Mouse (Mus musculus): Measurements from ENCODE around the gene Olfr487. TPM values are rescaled to one million over a fixed set of nuclear protein-coding genes. Genes with fewer than 3 reads are reported as not detected.

Olfr487 gene
- polyA plus RNA-seq, 1 experiment from 2014 or later = not detected

Other genes with a start within 250 kb of the Olfr487 start
- gene Olfr476, start 249.8 kb downstream of the Olfr487 start, polyA plus RNA-seq (2016; fragmentation: Nextera tagmentation; extraction: Ambion mirVana) = not detected in 2 replicates
- not detected in 2 replicates for gene Olfr477, start 227.9 kb downstream of the Olfr487 start, polyA plus RNA-seq (2016; fragmentation: Nextera tagmentation; extraction: Ambion mirVana)
- not detected in 2 replicates for gene Olfr478, start 180.6 kb downstream of the Olfr487 start, polyA plus RNA-seq (2016; fragmentation: Nextera tagmentation; extraction: Ambion mirVana)
- not detected in 2 replicates for gene Olfr479, start 163.9 kb downstream of the Olfr487 start, polyA plus RNA-seq (2016; fragmentation: Nextera tagmentation; extraction: Ambion mirVana)
- not detected in 2 replicates for gene Olfr480, start 147.3 kb downstream of the Olfr487 start, polyA plus RNA-seq (2016; fragmentation: Nextera tagmentation; extraction: Ambion mirVana)
- gene Olfr481, start 134.8 kb downstream of the Olfr487 start, polyA plus RNA-seq (2016; fragmentation: Nextera tagmentation; extraction: Ambion mirVana) = not detected in 2 replicates
- not detected in 2 replicates for gene Olfr482, start 117.0 kb downstream of the Olfr487 start, polyA plus RNA-seq (2016; fragmentation: Nextera tagmentation; extraction: Ambion mirVana)
- gene Olfr483, start 113.8 kb downstream of the Olfr487 start, polyA plus RNA-seq (2016; fragmentation: Nextera tagmentation; extraction: Ambion mirVana) = not detected in 2 replicates
- gene Olfr484, start 87.2 kb downstream of the Olfr487 start, polyA plus RNA-seq (2016; fragmentation: Nextera tagmentation; extraction: Ambion mirVana) = not detected in 2 replicates
- not detected in 2 replicates for gene Olfr485, start 54.8 kb downstream of the Olfr487 start, polyA plus RNA-seq (2016; fragmentation: Nextera tagmentation; extraction: Ambion mirVana)
- gene Olfr486, start 41.9 kb downstream of the Olfr487 start, polyA plus RNA-seq (2016; fragmentation: Nextera tagmentation; extraction: Ambion mirVana) = not detected in 2 replicates
- not detected in 2 replicates for gene Olfr488, start 43.7 kb upstream of the Olfr487 start, polyA plus RNA-seq (2016; fragmentation: Nextera tagmentation; extraction: Ambion mirVana)
- gene Olfr490, start 74.3 kb upstream of the Olfr487 start, polyA plus RNA-seq (2016; fragmentation: Nextera tagmentation; extraction: Ambion mirVana) = not detected in 2 replicates
- gene Olfr491, start 98.8 kb upstream of the Olfr487 start, polyA plus RNA-seq (2016; fragmentation: Nextera tagmentation; extraction: Ambion mirVana) = not detected in 2 replicates
- gene Olfr492, start 109.0 kb upstream of the Olfr487 start, polyA plus RNA-seq (2016; fragmentation: Nextera tagmentation; extraction: Ambion mirVana) = not detected in 2 replicates
- gene Olfr493, start 132.3 kb upstream of the Olfr487 start, polyA plus RNA-seq (2016; fragmentation: Nextera tagmentation; extraction: Ambion mirVana) = not detected in 2 replicates
- not detected in 2 replicates for gene Olfr494, start 150.7 kb upstream of the Olfr487 start, polyA plus RNA-seq (2016; fragmentation: Nextera tagmentation; extraction: Ambion mirVana)
- not detected in 2 replicates for gene Olfr495, start 178.5 kb upstream of the Olfr487 start, polyA plus RNA-seq (2016; fragmentation: Nextera tagmentation; extraction: Ambion mirVana)
- gene Olfr497, start 205.8 kb upstream of the Olfr487 start, polyA plus RNA-seq (2016; fragmentation: Nextera tagmentation; extraction: Ambion mirVana) = not detected in 2 replicates

All from embryonic facial prominence, embryonic 12.5 days (tissue).